Mouse (Mus musculus) stomach, postnatal 0 days (tissue): ENCODE measurements at regions not wholly inside any gene's neighbourhood (a gene's known extent, or its start where the extent isn't known, plus 50 kb on each side); places are given as distances from the start of the nearest gene placed in this dataset.

Experiments used
- CTCF ChIP-seq: IDR thresholded peaks from 2 replicates; pipeline ENCODE4 v1.5.1; 2016; ENCODE audit warnings: antibody characterized with exemption, low read depth, mild to moderate bottlenecking, moderate library complexity
- EP300 ChIP-seq: optimal IDR thresholded peaks from 2 replicates; pipeline ENCODE3; 2016; ENCODE audit warnings: antibody characterized with exemption

GRCm38 (mm10) chr1:42152916-42153315 is 542.7 kb upstream of the Pou3f3 start:
- TF ChIP-seq EP300 (no peak), CTCF (no peak)
